Mouse (Mus musculus): Measurements from ENCODE around the gene Slc35c2.

- TF ChIP-seq POLR2A (IDR thresholded peaks at IDR 0.05; ENCODE audit: insufficient read depth, low read length) (no peak), EP300 (IDR thresholded peaks at IDR 0.05; ENCODE audit: insufficient read depth, low read depth, low read length) (no peak), CTCF (IDR thresholded peaks at IDR 0.05; ENCODE audit: low read depth, low read length) (no peak)
Observed at GRCm38 (mm10) chr2:165304819-165305218, 17.1 kb upstream of the Slc35c2 start.
